Mouse (Mus musculus) kidney, embryonic 15.5 days (tissue): Measurements from ENCODE around the gene Fhl2. TPM values are rescaled to one million over a fixed set of nuclear protein-coding genes. Genes with fewer than 3 reads are reported as not detected.

Experiments
- ATAC-seq: fragments of 200-750 bp; cut with Nextera tagmentation; replicated peaks from 2 replicates; pipeline ENCODE4 v1.8.0; 2017; ENCODE audit warnings: moderate TSS enrichment; ENCODE audit not compliant: low FRiP score
- H3K27ac ChIP-seq: fragments of 300-500 bp; sonication (generic); 2 replicates; pipeline ENCODE4 v1.5.1; 2015; ENCODE audit warnings: mild to moderate bottlenecking, inconsistent platforms
- H3K27me3 ChIP-seq: fragments of 300-500 bp; sonication (generic); 2 replicates; pipeline ENCODE4 v1.6.1; 2015; ENCODE audit warnings: inconsistent platforms
- H3K36me3 ChIP-seq: fragments of 300-500 bp; sonication (generic); 2 replicates; pipeline ENCODE4 v1.6.1; 2015; ENCODE audit warnings: inconsistent platforms
- H3K4me1 ChIP-seq: fragments of 300-500 bp; sonication (generic); 2 replicates; pipeline ENCODE4 v1.6.1; 2015; ENCODE audit warnings: inconsistent platforms
- H3K4me2 ChIP-seq: fragments of 300-500 bp; sonication (generic); 2 replicates; pipeline ENCODE4 v1.6.1; 2015; ENCODE audit warnings: moderate library complexity, mild to moderate bottlenecking, inconsistent platforms
- H3K4me3 ChIP-seq: fragments of 300-500 bp; sonication (generic); replicated peaks from 2 replicates; pipeline ENCODE4 v1.5.1; 2015; ENCODE audit warnings: mild to moderate bottlenecking, inconsistent platforms
- H3K9ac ChIP-seq: fragments of 300-500 bp; sonication (generic); 2 replicates; pipeline ENCODE4 v1.6.1; 2015; ENCODE audit warnings: mild to moderate bottlenecking, inconsistent platforms
- H3K9me3 ChIP-seq: fragments of 300-500 bp; sonication (generic); replicated peaks from 2 replicates; pipeline ENCODE4 v1.6.1; 2016; ENCODE audit warnings: inconsistent platforms
- WGBS: fragments of 180-500 bp; shearing (Covaris S2); methylation state at CpG from one replicate; pipeline ENCODE4 v1.1.7; 2015; ENCODE audit warnings: mixed read lengths; 5-methylcytosine and 5-hydroxymethylcytosine counted together
- polyA plus RNA-seq: library from polyadenylated mRNA; unstranded; fragments of >200 nt; fragmentation: Nextera tagmentation; extraction: Ambion mirVana; gene quantifications from 2 replicates; pipeline ENCODE4 v1.2.1, GENCODE M21; 2015

Gene Fhl2
- polyA plus RNA-seq, 1 experiment from 2014 or later: 92.4 TPM

GRCm38 (mm10) chr1:43127820-43128610, 68.8 kb downstream of the Fhl2 start:
- Histone ChIP-seq H3K4me3 (no peak overlapping the region), H3K27ac (no peak overlapping the region), H3K9ac (no peak overlapping the region), H3K4me2 (no peak overlapping the region), H3K4me1 (no peaks in the 10 kb centered on the region), H3K36me3 (peaks cover 68% of the 10 kb centered on the region), H3K27me3 (no peaks in the 10 kb centered on the region), H3K9me3 (no peaks in the 10 kb centered on the region)
- 85% methylated on average over 8 of the region's 8 CpGs for WGBS
- ATAC-seq: no peak

- Histone ChIP-seq H3K36me3 (peaks cover 76% of the 10 kb centered on the region), H3K4me3 (no peak overlapping the region), H3K27ac (no peak overlapping the region), H3K9ac (no peak overlapping the region), H3K9me3 (no peaks in the 10 kb centered on the region), H3K27me3 (no peaks in the 10 kb centered on the region), H3K4me2 (no peak overlapping the region), H3K4me1 (no peaks in the 10 kb centered on the region)
- no peak for ATAC-seq
Observed at GRCm38 (mm10) chr1:43127196-43127595, 69.6 kb downstream of the Fhl2 start.

- peaks cover 78% of the 10 kb centered on the region for H3K36me3 ChIP-seq
- 77% methylated on average over 4 of the region's 4 CpGs for WGBS
- no peak for ATAC-seq
Observed at GRCm38 (mm10) chr1:43124726-43125125, 72.1 kb downstream of the Fhl2 start.

GRCm38 (mm10) chr1:43122616-43123015, 74.2 kb downstream of the Fhl2 start:
- WGBS: 92% methylated on average over 2 of the region's 2 CpGs

More at GRCm38 (mm10) chr1:43124726-43125125, 72.1 kb downstream of the Fhl2 start:
- Histone ChIP-seq H3K9ac (no peak overlapping the region), H3K4me2 (no peak overlapping the region), H3K4me1 (no peaks in the 10 kb centered on the region), H3K27me3 (no peaks in the 10 kb centered on the region), H3K9me3 (no peaks in the 10 kb centered on the region), H3K4me3 (no peak overlapping the region), H3K27ac (no peak overlapping the region)

GRCm38 (mm10) chr1:43120950-43121349, 75.8 kb downstream of the Fhl2 start:
- WGBS: 96% methylated on average over 5 of the region's 5 CpGs
- Histone ChIP-seq H3K4me2 (no peak overlapping the region), H3K9ac (no peak overlapping the region), H3K27ac (no peak overlapping the region), H3K36me3 (peaks cover 76% of the 10 kb centered on the region), H3K4me1 (no peaks in the 10 kb centered on the region), H3K4me3 (no peak overlapping the region), H3K9me3 (no peaks in the 10 kb centered on the region), H3K27me3 (no peaks in the 10 kb centered on the region)
- no peak for ATAC-seq

More at GRCm38 (mm10) chr1:43122616-43123015, 74.2 kb downstream of the Fhl2 start:
- no peak for ATAC-seq
- no peak overlapping the region for H3K4me2 ChIP-seq
- no peaks in the 10 kb centered on the region for H3K4me1 ChIP-seq
- H3K27ac ChIP-seq: no peak overlapping the region
- H3K9me3 ChIP-seq: no peaks in the 10 kb centered on the region
- no peak overlapping the region for H3K9ac ChIP-seq
- peaks cover 74% of the 10 kb centered on the region for H3K36me3 ChIP-seq
- no peak overlapping the region for H3K4me3 ChIP-seq
- no peaks in the 10 kb centered on the region for H3K27me3 ChIP-seq

- Histone ChIP-seq H3K9me3 (no peaks in the 10 kb centered on the region), H3K9ac (no peak overlapping the region), H3K36me3 (peaks cover 78% of the 10 kb centered on the region), H3K4me1 (no peaks in the 10 kb centered on the region), H3K4me2 (no peak overlapping the region), H3K27me3 (no peaks in the 10 kb centered on the region), H3K27ac (no peak overlapping the region), H3K4me3 (no peak overlapping the region)
- ATAC-seq: no peak
- 97% methylated on average over 8 of the region's 8 CpGs for WGBS
Observed at GRCm38 (mm10) chr1:43117435-43117834, 79.3 kb downstream of the Fhl2 start.

- Histone ChIP-seq H3K4me3 (no peak overlapping the region), H3K27ac (no peak overlapping the region), H3K36me3 (peaks cover 87% of the 10 kb centered on the region), H3K27me3 (no peaks in the 10 kb centered on the region), H3K4me2 (no peak overlapping the region), H3K4me1 (no peaks in the 10 kb centered on the region), H3K9ac (no peak overlapping the region), H3K9me3 (no peaks in the 10 kb centered on the region)
- WGBS: 84% methylated on average over 2 of the region's 2 CpGs
- ATAC-seq: no peak
Observed at GRCm38 (mm10) chr1:43112882-43113281, 83.9 kb downstream of the Fhl2 start.

- H3K9me3 ChIP-seq: peaks cover 1% of the 10 kb centered on the region; the same call in 1 of the 2 replicates
- H3K4me3 ChIP-seq: no peak overlapping the region
- no peaks in the 10 kb centered on the region for H3K4me1 ChIP-seq
- no peak overlapping the region for H3K9ac ChIP-seq
- no peaks in the 10 kb centered on the region for H3K27me3 ChIP-seq
- ATAC-seq: no peak
- 61% methylated on average over 4 of the region's 4 CpGs for WGBS
- H3K36me3 ChIP-seq: peaks cover 88% of the 10 kb centered on the region
- H3K4me2 ChIP-seq: no peak overlapping the region
- no peak overlapping the region for H3K27ac ChIP-seq
Observed at GRCm38 (mm10) chr1:43110556-43110955, 86.2 kb downstream of the Fhl2 start.

GRCm38 (mm10) chr1:43108729-43109128, 88.1 kb downstream of the Fhl2 start:
- 83% methylated on average over 2 of the region's 2 CpGs for WGBS
- peaks cover 80% of the 10 kb centered on the region for H3K36me3 ChIP-seq
- H3K27ac ChIP-seq: no peak overlapping the region
- no peaks in the 10 kb centered on the region for H3K27me3 ChIP-seq
- ATAC-seq: no peak
- peaks cover 6% of the 10 kb centered on the region; the same call in 1 of the 2 replicates for H3K9me3 ChIP-seq
- no peak overlapping the region for H3K9ac ChIP-seq
- no peak overlapping the region for H3K4me2 ChIP-seq
- H3K4me1 ChIP-seq: no peaks in the 10 kb centered on the region
- H3K4me3 ChIP-seq: no peak overlapping the region

GRCm38 (mm10) chr1:43098031-43098984, 98.5 kb downstream of the Fhl2 start, which contains the start of the genes Tgfbrap1 and AI597479:
Gene Tgfbrap1 (minus strand): TSS chr1:43098637.
Gene AI597479 (plus strand): TSS chr1:43098710.
- Histone ChIP-seq H3K4me1 (peaks cover 16% of the 10 kb centered on the region), H3K4me2 (peak within 1 kb of the TSS; percentile 65), H3K4me3 (peak within 1 kb of the TSS; percentile 96), H3K36me3 (peaks cover 32% of the 10 kb centered on the region), H3K27me3 (no peaks in the 10 kb centered on the region), H3K9me3 (no peaks in the 10 kb centered on the region), H3K27ac (peak within 1 kb of the TSS; percentile 100), H3K9ac (peak within 1 kb of the TSS; percentile 96)
- peak; percentile 97 for ATAC-seq
- WGBS: 1% methylated on average over 57 of the region's 57 CpGs

- Histone ChIP-seq H3K4me3 (no peak overlapping the region), H3K36me3 (peaks cover 7% of the 10 kb centered on the region; the same call in 1 of the 2 replicates), H3K4me2 (no peak overlapping the region), H3K9ac (no peak overlapping the region), H3K27ac (no peak overlapping the region), H3K4me1 (peaks cover 23% of the 10 kb centered on the region), H3K27me3 (no peaks in the 10 kb centered on the region), H3K9me3 (no peaks in the 10 kb centered on the region)
- WGBS: 88% methylated on average over 2 of the region's 2 CpGs
- ATAC-seq: no peak
Observed at GRCm38 (mm10) chr1:43094206-43094605, 102.6 kb downstream of the Fhl2 start.
